Comparison of ENCODE assay signal across 23 mouse cellular contexts in genomic region chr7:57100065-57100464, GRCm38 (mm10).
A peak's percentile ranks its signal among the peaks of the same experiment; 100 is the strongest.
DNase-seq lines count a peak whose midpoint lies in the region; ATAC-seq and TF ChIP-seq lines count a peak whose summit lies in the region.
"Had no signal": no experiment of that assay in that cellular context is flagged by ENCODE, and none has a peak within 500 bp of the region (broad histone marks: within the 10 kb centered on the region; RNA-seq: fewer than 3 reads in every experiment).

No protein-coding gene starts in this region.

- H3K27ac ChIP-seq in forebrain, embryonic 16.5 days (ENCODE audit: low read length): no peak overlapping the region
- no peak overlapping the region for H3K27ac ChIP-seq in forebrain, embryonic 12.5 days
- H3K27ac ChIP-seq in forebrain, postnatal 0 days (ENCODE audit: low read depth, low read length): no peak overlapping the region
- no peak overlapping the region for H3K27ac ChIP-seq in forebrain, embryonic 14.5 days (ENCODE audit: low read depth, low read length)

- peak; percentile 33; the same call in 1 of the 2 replicates for ATAC-seq in forebrain, embryonic 16.5 days
- no peak for ATAC-seq in forebrain, embryonic 12.5 days (ENCODE audit: low FRiP score)
- ATAC-seq in forebrain, postnatal 0 days: peak; percentile 62; the same call in 1 of the 2 replicates
- no peak for ATAC-seq in forebrain, embryonic 14.5 days
- ATAC-seq in megakaryocyte-erythroid progenitor cell, adult 5-6 weeks (replicated peaks; ENCODE audit: low FRiP score, low TSS enrichment, poor library complexity, severe bottlenecking): no peak
- ATAC-seq: activated CD4-positive, CD25-positive, alpha-beta regulatory T cell, adult 4 months; CD4-positive, CD25-positive, alpha-beta regulatory T cell, adult 4 months; Patski had no signal

- DNase-seq in forebrain, postnatal 0 days: peak; percentile 8
- no peak for DNase-seq in forebrain, embryonic 14.5 days (ENCODE audit: low spot score)
- peak; percentile 55 for DNase-seq in brain, adult 2 months (ENCODE audit: low read depth, low spot score)
- DNase-seq in telencephalon, adult 2 months (ENCODE audit: low read depth, low spot score): peak; percentile 10
- no peak for DNase-seq in right cerebral cortex, postnatal 4 days
- DNase-seq: adrenal gland, adult 2 months; adrenal gland, adult 8-10 months; adrenal gland, postnatal 10 days; adrenal gland, postnatal 14 days; adrenal gland, postnatal 25 days; adrenal gland, postnatal 36 days; B cell, adult 2 months; cerebellum, adult 11 months; cerebellum, adult 11-12 months; cerebellum, adult 18-20 months had no signal

- H3K36me3 ChIP-seq in forebrain, embryonic 16.5 days (ENCODE audit: control insufficient read depth, insufficient read depth): no peaks in the 10 kb centered on the region
- no peaks in the 10 kb centered on the region for H3K36me3 ChIP-seq in forebrain, embryonic 12.5 days (replicated peaks)
- no peaks in the 10 kb centered on the region for H3K36me3 ChIP-seq in forebrain, postnatal 0 days (ENCODE audit: insufficient read depth)
- H3K36me3 ChIP-seq in forebrain, embryonic 14.5 days (ENCODE audit: control insufficient read depth, insufficient read depth, low read length): no peaks in the 10 kb centered on the region
- H3K36me3 ChIP-seq: G1E had no signal

- H3K4me3 ChIP-seq in forebrain, embryonic 16.5 days (replicated peaks; ENCODE audit: low read length): no peak overlapping the region
- H3K4me3 ChIP-seq in forebrain, embryonic 12.5 days (replicated peaks): no peak overlapping the region
- H3K4me3 ChIP-seq in forebrain, postnatal 0 days (ENCODE audit: low read depth, low read length): no peak overlapping the region
- no peak overlapping the region for H3K4me3 ChIP-seq in forebrain, embryonic 14.5 days (ENCODE audit: low read depth, low read length)

- WGBS in forebrain, embryonic 16.5 days: 69% methylated on average over 3 of the region's 3 CpGs
- 78% methylated on average over 3 of the region's 3 CpGs for WGBS in forebrain, embryonic 12.5 days
- 69% methylated on average over 3 of the region's 3 CpGs for WGBS in forebrain, postnatal 0 days
- WGBS in forebrain, embryonic 14.5 days: 79% methylated on average over 3 of the region's 3 CpGs

- no peak overlapping the region for H3K9ac ChIP-seq in forebrain, embryonic 16.5 days (replicated peaks; ENCODE audit: low read depth, low read length)
- H3K9ac ChIP-seq in forebrain, embryonic 12.5 days: no peak overlapping the region
- no peak overlapping the region for H3K9ac ChIP-seq in forebrain, postnatal 0 days
- no peak overlapping the region for H3K9ac ChIP-seq in forebrain, embryonic 14.5 days (ENCODE audit: low read length)

- no peaks in the 10 kb centered on the region for H3K9me3 ChIP-seq in forebrain, embryonic 16.5 days (ENCODE audit: control insufficient read depth, low read length)
- no peaks in the 10 kb centered on the region for H3K9me3 ChIP-seq in forebrain, embryonic 12.5 days
- no peaks in the 10 kb centered on the region for H3K9me3 ChIP-seq in forebrain, postnatal 0 days (ENCODE audit: low read length)
- H3K9me3 ChIP-seq in forebrain, embryonic 14.5 days (replicated peaks; ENCODE audit: control insufficient read depth, low read length): no peaks in the 10 kb centered on the region

- no peaks in the 10 kb centered on the region for H3K27me3 ChIP-seq in forebrain, embryonic 16.5 days (replicated peaks; ENCODE audit: control insufficient read depth, insufficient read depth, low read length)
- H3K27me3 ChIP-seq in forebrain, embryonic 12.5 days: no peaks in the 10 kb centered on the region
- H3K27me3 ChIP-seq in forebrain, postnatal 0 days (ENCODE audit: insufficient read depth, low read length): no peaks in the 10 kb centered on the region
- no peaks in the 10 kb centered on the region for H3K27me3 ChIP-seq in forebrain, embryonic 14.5 days (replicated peaks; ENCODE audit: control insufficient read depth, insufficient read depth, low read length)
- H3K27me3 ChIP-seq: CH12.LX, Patski had no signal

- no peak for TF ChIP-seq CTCF in forebrain, postnatal 0 days (IDR thresholded peaks at IDR 0.05; ENCODE audit: low read depth)

- peaks cover 4% of the 10 kb centered on the region for H3K4me1 ChIP-seq in forebrain, embryonic 16.5 days (replicated peaks; ENCODE audit: control insufficient read depth, insufficient read depth, low read length)
- H3K4me1 ChIP-seq in forebrain, embryonic 12.5 days: no peaks in the 10 kb centered on the region
- no peaks in the 10 kb centered on the region for H3K4me1 ChIP-seq in forebrain, postnatal 0 days (ENCODE audit: insufficient read depth)
- no peaks in the 10 kb centered on the region for H3K4me1 ChIP-seq in forebrain, embryonic 14.5 days (ENCODE audit: control insufficient read depth, insufficient read depth, low read length)

- H3K4me2 ChIP-seq in forebrain, embryonic 16.5 days (ENCODE audit: low read length): no peak overlapping the region
- H3K4me2 ChIP-seq in forebrain, embryonic 12.5 days: no peak overlapping the region
- H3K4me2 ChIP-seq in forebrain, postnatal 0 days (ENCODE audit: low read depth): no peak overlapping the region
- no peak overlapping the region for H3K4me2 ChIP-seq in forebrain, embryonic 14.5 days (ENCODE audit: low read length)

Comparison
In these comparisons a context has a peak if more than half of its experiments do, and no peak if none do; other contexts are left out.
1. ATAC-seq: peak in forebrain, embryonic 16.5 days (single experiment) and forebrain, postnatal 0 days (single experiment); none in forebrain, embryonic 12.5 days (single experiment), forebrain, embryonic 14.5 days (single experiment) and megakaryocyte-erythroid progenitor cell, adult 5-6 weeks (single experiment).
2. DNase-seq: peak in forebrain, postnatal 0 days (single experiment), brain, adult 2 months (single experiment) and telencephalon, adult 2 months (single experiment); none in forebrain, embryonic 14.5 days (single experiment) and right cerebral cortex, postnatal 4 days (single experiment).